Mouse (Mus musculus) heart, embryonic 15.5 days (tissue): ENCODE results near the gene Dph3. TPM values are rescaled to one million over a fixed set of nuclear protein-coding genes. Genes with fewer than 3 reads are reported as not detected.
"Not testable (repeated sequence)": the region's sequence is repeated elsewhere in the genome, so short reads cannot be mapped to it uniquely, and the experiment has no call there.

Source experiments
- ATAC-seq: fragments of 200-750 bp; cut with Nextera tagmentation; replicated peaks from 2 replicates; pipeline ENCODE4 v1.8.0; 2017; ENCODE audit warnings: low read depth, moderate TSS enrichment; ENCODE audit not compliant: insufficient number of reproducible peaks, insufficient read depth, low FRiP score
- H3K27ac ChIP-seq: fragments of 300-500 bp; sonication (generic); 2 replicates; pipeline ENCODE4 v1.5.1; 2015; ENCODE audit warnings: mild to moderate bottlenecking, inconsistent platforms
- H3K27me3 ChIP-seq: fragments of 300-500 bp; sonication (generic); 2 replicates; pipeline ENCODE4 v1.6.1; 2015; ENCODE audit warnings: inconsistent platforms
- H3K36me3 ChIP-seq: fragments of 300-500 bp; sonication (generic); 2 replicates; pipeline ENCODE4 v1.6.1; 2015; ENCODE audit warnings: mild to moderate bottlenecking, inconsistent platforms
- H3K4me1 ChIP-seq: fragments of 300-500 bp; sonication (generic); replicated peaks from 2 replicates; pipeline ENCODE4 v1.6.1; 2015; ENCODE audit warnings: inconsistent platforms
- H3K4me2 ChIP-seq: fragments of 300-500 bp; sonication (generic); 2 replicates; pipeline ENCODE4 v1.6.1; 2015; ENCODE audit warnings: inconsistent platforms, mild to moderate bottlenecking, moderate library complexity
- H3K4me3 ChIP-seq: fragments of 300-500 bp; sonication (generic); 2 replicates; pipeline ENCODE4 v1.5.1; 2015; ENCODE audit warnings: mild to moderate bottlenecking, inconsistent platforms
- H3K9ac ChIP-seq: fragments of 300-500 bp; sonication (generic); 2 replicates; pipeline ENCODE4 v1.6.1; 2015; ENCODE audit warnings: mild to moderate bottlenecking, inconsistent platforms
- H3K9me3 ChIP-seq: fragments of 300-500 bp; sonication (generic); replicated peaks from 2 replicates; pipeline ENCODE4 v1.6.1; 2016; ENCODE audit warnings: inconsistent platforms
- WGBS: fragments of 180-500 bp; shearing (Covaris S2); methylation state at CpG from one replicate; pipeline ENCODE4 v1.1.7; 2015; ENCODE audit warnings: mixed read lengths; 5-methylcytosine and 5-hydroxymethylcytosine counted together
- polyA plus RNA-seq: library from polyadenylated mRNA; unstranded; fragments of >200 nt; fragmentation: Nextera tagmentation; extraction: Ambion mirVana; gene quantifications from 2 replicates; pipeline ENCODE4 v1.2.1, GENCODE M21; 2015

Dph3 gene
- polyA plus RNA-seq, 1 experiment from 2014 or later = 81.3 TPM

GRCm38 (mm10) chr14:32103556-32103955 is 18.0 kb upstream of the Dph3 start:
- Histone ChIP-seq H3K9ac (no peak overlapping the region), H3K4me2 (no peak overlapping the region), H3K4me3 (no peak overlapping the region), H3K9me3 (no peaks in the 10 kb centered on the region), H3K27me3 (no peaks in the 10 kb centered on the region), H3K27ac (no peak overlapping the region), H3K4me1 (0 out of 2 replicates have a peak, but pooled peaks cover 3% of the 10 kb centered on the region), H3K36me3 (peaks cover 34% of the 10 kb centered on the region)
- WGBS = 83% methylated on average over 4 of the region's 4 CpGs
- ATAC-seq = no peak

- Histone ChIP-seq H3K4me2 (no peak overlapping the region), H3K36me3 (peaks cover 70% of the 10 kb centered on the region), H3K9me3 (no peaks in the 10 kb centered on the region), H3K27me3 (no peaks in the 10 kb centered on the region), H3K4me3 (no peak overlapping the region), H3K4me1 (peaks cover 4% of the 10 kb centered on the region), H3K9ac (no peak overlapping the region), H3K27ac (no peak overlapping the region)
- no peak for ATAC-seq
- whole genome bisulfite sequencing = 92% methylated on average over 3 of the region's 3 CpGs
These were observed 13.4 kb upstream of the Dph3 start for GRCm38 (mm10) chr14:32098951-32099350.

GRCm38 (mm10) chr14:32097691-32098090 is 12.2 kb upstream of the Dph3 start:
- no peak overlapping the region for H3K9ac ChIP-seq
- H3K4me3 ChIP-seq = no peak overlapping the region
- no peak for ATAC-seq
- H3K27me3 ChIP-seq = no peaks in the 10 kb centered on the region
- no peak overlapping the region for H3K4me2 ChIP-seq
- H3K27ac ChIP-seq = no peak overlapping the region
- WGBS = 93% methylated on average over 7 of the region's 7 CpGs
- no peaks in the 10 kb centered on the region for H3K9me3 ChIP-seq
- H3K36me3 ChIP-seq = peaks cover 70% of the 10 kb centered on the region
- peaks cover 15% of the 10 kb centered on the region for H3K4me1 ChIP-seq

GRCm38 (mm10) chr14:32096740-32097139 is 11.2 kb upstream of the Dph3 start:
- Histone ChIP-seq H3K27me3 (no peaks in the 10 kb centered on the region), H3K9me3 (no peaks in the 10 kb centered on the region), H3K9ac (no peak overlapping the region), H3K27ac (no peak overlapping the region), H3K4me3 (no peak overlapping the region), H3K36me3 (peaks cover 71% of the 10 kb centered on the region), H3K4me1 (peaks cover 17% of the 10 kb centered on the region), H3K4me2 (no peak overlapping the region)
- 85% methylated on average over 5 of the region's 5 CpGs for WGBS
- no peak for ATAC-seq

- H3K4me1 ChIP-seq = peaks cover 17% of the 10 kb centered on the region
- H3K9me3 ChIP-seq = no peaks in the 10 kb centered on the region
- no peak overlapping the region for H3K4me3 ChIP-seq
- ATAC-seq = no peak
- no peak overlapping the region for H3K4me2 ChIP-seq
- H3K27me3 ChIP-seq = no peaks in the 10 kb centered on the region
- 88% methylated on average over 5 of the region's 5 CpGs for WGBS
- H3K27ac ChIP-seq = no peak overlapping the region
- no peak overlapping the region for H3K9ac ChIP-seq
- H3K36me3 ChIP-seq = peaks cover 67% of the 10 kb centered on the region
These were observed 10.1 kb upstream of the Dph3 start for GRCm38 (mm10) chr14:32095646-32096045.

- no peak overlapping the region for H3K4me3 ChIP-seq
- peaks cover 46% of the 10 kb centered on the region for H3K36me3 ChIP-seq
- WGBS = 41% methylated on average over 11 of the region's 11 CpGs
These were observed 8.1 kb upstream of the Dph3 start for GRCm38 (mm10) chr14:32093500-32094117.

GRCm38 (mm10) chr14:32093018-32093417 is 7.5 kb upstream of the Dph3 start:
- Histone ChIP-seq H3K27ac (peak overlapping the region; percentile 74), H3K9ac (peak overlapping the region; percentile 24; the same call in 1 of the 2 replicates), H3K27me3 (no peaks in the 10 kb centered on the region), H3K9me3 (no peaks in the 10 kb centered on the region), H3K4me1 (peaks cover 19% of the 10 kb centered on the region), H3K4me3 (no peak overlapping the region), H3K4me2 (peak overlapping the region; percentile 24; the same call in 1 of the 2 replicates), H3K36me3 (peaks cover 40% of the 10 kb centered on the region)
- WGBS = 53% methylated on average over 1 of the region's 1 CpGs
- no peak for ATAC-seq

More at GRCm38 (mm10) chr14:32093500-32094117, 8.1 kb upstream of the Dph3 start:
- H3K4me2 ChIP-seq = peak overlapping the region; percentile 24; the same call in 1 of the 2 replicates
- peak overlapping the region; percentile 24; the same call in 1 of the 2 replicates for H3K9ac ChIP-seq
- no peaks in the 10 kb centered on the region for H3K9me3 ChIP-seq
- ATAC-seq = peak; percentile 81
- H3K27ac ChIP-seq = peak overlapping the region; percentile 74
- H3K4me1 ChIP-seq = peaks cover 19% of the 10 kb centered on the region
- no peaks in the 10 kb centered on the region for H3K27me3 ChIP-seq

- Histone ChIP-seq H3K4me1 (peaks cover 25% of the 10 kb centered on the region), H3K9me3 (no peaks in the 10 kb centered on the region), H3K27me3 (no peaks in the 10 kb centered on the region), H3K4me3 (no peak overlapping the region), H3K9ac (no peak overlapping the region), H3K4me2 (no peak overlapping the region), H3K27ac (peak overlapping the region; percentile 42; the same call in 1 of the 2 replicates), H3K36me3 (peaks cover 27% of the 10 kb centered on the region)
- 87% methylated on average over 4 of the region's 4 CpGs for WGBS
- no peak for ATAC-seq
These were observed 6.2 kb upstream of the Dph3 start for GRCm38 (mm10) chr14:32091704-32092103.

GRCm38 (mm10) chr14:32091124-32091523 is 5.6 kb upstream of the Dph3 start:
- ATAC-seq = no peak
- Histone ChIP-seq H3K9ac (no peak overlapping the region), H3K4me2 (no peak overlapping the region), H3K27me3 (no peaks in the 10 kb centered on the region), H3K4me1 (peaks cover 25% of the 10 kb centered on the region), H3K36me3 (peaks cover 22% of the 10 kb centered on the region), H3K9me3 (no peaks in the 10 kb centered on the region), H3K27ac (peak overlapping the region; percentile 42; the same call in 1 of the 2 replicates), H3K4me3 (no peak overlapping the region)
- 68% methylated on average over 4 of the region's 4 CpGs for WGBS

GRCm38 (mm10) chr14:32087584-32088248 is 2.2 kb upstream of the Dph3 start:
- H3K4me3 ChIP-seq, H3K27ac ChIP-seq, H3K27me3 ChIP-seq, H3K9me3 ChIP-seq, H3K9ac ChIP-seq, ATAC-seq: not testable (repeated sequence)
- H3K36me3 ChIP-seq = peaks cover 13% of the 10 kb centered on the region
- WGBS = 88% methylated on average over 7 of the region's 7 CpGs
- peak overlapping the region; percentile 64 for H3K4me2 ChIP-seq
- peaks cover 13% of the 10 kb centered on the region for H3K4me1 ChIP-seq

- ATAC-seq = no peak
- H3K9me3 ChIP-seq = no peaks in the 10 kb centered on the region
- H3K4me3 ChIP-seq = peak overlapping the region; percentile 70
- no peaks in the 10 kb centered on the region for H3K27me3 ChIP-seq
- 9% methylated on average over 8 of the region's 8 CpGs for WGBS
- peak overlapping the region; percentile 62 for H3K9ac ChIP-seq
- H3K4me1 ChIP-seq = peaks cover 11% of the 10 kb centered on the region
- H3K27ac ChIP-seq = peak overlapping the region; percentile 94
- peak overlapping the region; percentile 64 for H3K4me2 ChIP-seq
- peaks cover 19% of the 10 kb centered on the region for H3K36me3 ChIP-seq
These were observed 697 bp upstream of the Dph3 start for GRCm38 (mm10) chr14:32086226-32086625.
